Mouse (Mus musculus): Measurements from ENCODE around the gene Chsy1. TPM values are rescaled to one million over a fixed set of nuclear protein-coding genes. Genes with fewer than 3 reads are reported as not detected.

Chsy1 gene
- polyA plus RNA-seq, 1 experiment from 2014 or later, result 17.7 TPM

DNA sequence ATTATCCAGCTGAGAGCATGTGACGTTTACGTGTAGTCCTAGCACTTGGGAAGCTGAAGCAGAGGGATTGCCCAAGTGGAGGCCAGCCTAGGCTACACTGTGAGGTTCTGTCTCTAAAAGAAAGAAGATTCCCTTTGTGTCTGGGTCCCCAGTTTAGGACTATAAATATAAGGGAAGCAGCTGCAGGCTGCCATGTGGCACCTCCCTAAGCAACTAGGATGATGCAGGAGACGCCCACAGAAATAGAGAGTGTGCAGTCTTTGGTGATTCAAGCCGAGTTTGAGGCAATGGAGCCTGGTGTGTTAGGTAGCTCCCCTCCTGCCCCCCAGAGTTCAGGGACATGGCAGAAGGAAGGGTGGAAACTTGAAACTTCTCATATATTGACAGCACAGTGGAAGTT lies 21.7 kb upstream of the Chsy1 start:
- H3K4me3 ChIP-seq (ENCODE audit: low read length), result no peak overlapping the region
- H3K27ac ChIP-seq (ENCODE audit: low read length), result no peak overlapping the region
- H3K36me3 ChIP-seq (ENCODE audit: control insufficient read depth, insufficient read depth, low read length), result peaks cover 54% of the 10 kb centered on the region
- no peaks in the 10 kb centered on the region for H3K9me3 ChIP-seq (ENCODE audit: control insufficient read depth, low read length)
- 92% methylated on average over 4 of the region's 4 CpGs for WGBS
- H3K4me1 ChIP-seq (replicated peaks; ENCODE audit: control insufficient read depth, insufficient read depth, low read length), result no peaks in the 10 kb centered on the region; the same call in 1 of the 2 replicates
- ATAC-seq (ENCODE audit: low read depth), result no peak
- H3K4me2 ChIP-seq (ENCODE audit: low read depth, low read length), result no peak overlapping the region
- no peaks in the 10 kb centered on the region for H3K27me3 ChIP-seq (ENCODE audit: control insufficient read depth, insufficient read depth, low read depth, low read length)
- H3K9ac ChIP-seq (ENCODE audit: low read length), result no peak overlapping the region

- no peak for ATAC-seq (ENCODE audit: low read depth)
- no peak overlapping the region for H3K4me2 ChIP-seq (ENCODE audit: low read depth, low read length)
- WGBS, result 92% methylated on average over 2 of the region's 2 CpGs
Observed at GRCm38 (mm10) chr7:66088077-66088476, 21.2 kb upstream of the Chsy1 start.

GRCm38 (mm10) chr7:66090676-66091190 lies 18.6 kb upstream of the Chsy1 start:
- H3K36me3 ChIP-seq (ENCODE audit: control insufficient read depth, insufficient read depth, low read length), result peaks cover 32% of the 10 kb centered on the region
- no peak overlapping the region for H3K9ac ChIP-seq (ENCODE audit: low read length)
- H3K27me3 ChIP-seq (ENCODE audit: control insufficient read depth, insufficient read depth, low read depth, low read length), result no peaks in the 10 kb centered on the region
- no peak overlapping the region for H3K4me2 ChIP-seq (ENCODE audit: low read depth, low read length)
- ATAC-seq (ENCODE audit: low read depth), result no peak
- H3K4me3 ChIP-seq (ENCODE audit: low read length), result no peak overlapping the region
- no peak overlapping the region for H3K27ac ChIP-seq (ENCODE audit: low read length)
- no peaks in the 10 kb centered on the region for H3K4me1 ChIP-seq (replicated peaks; ENCODE audit: control insufficient read depth, insufficient read depth, low read length)
- WGBS, result 87% methylated on average over 11 of the region's 11 CpGs
- no peaks in the 10 kb centered on the region for H3K9me3 ChIP-seq (ENCODE audit: control insufficient read depth, low read length)

More at GRCm38 (mm10) chr7:66088077-66088476, 21.2 kb upstream of the Chsy1 start:
- Histone ChIP-seq H3K27ac (ENCODE audit: low read length) (no peak overlapping the region), H3K9me3 (ENCODE audit: control insufficient read depth, low read length) (no peaks in the 10 kb centered on the region), H3K36me3 (ENCODE audit: control insufficient read depth, insufficient read depth, low read length) (peaks cover 50% of the 10 kb centered on the region), H3K4me1 (replicated peaks; ENCODE audit: control insufficient read depth, insufficient read depth, low read length) (no peaks in the 10 kb centered on the region; the same call in 1 of the 2 replicates), H3K27me3 (ENCODE audit: control insufficient read depth, insufficient read depth, low read depth, low read length) (no peaks in the 10 kb centered on the region), H3K4me3 (ENCODE audit: low read length) (no peak overlapping the region), H3K9ac (ENCODE audit: low read length) (no peak overlapping the region)

GRCm38 (mm10) chr7:66091553-66091952 lies 17.8 kb upstream of the Chsy1 start:
- H3K36me3 ChIP-seq (ENCODE audit: control insufficient read depth, insufficient read depth, low read length), result peaks cover 30% of the 10 kb centered on the region

DNA sequence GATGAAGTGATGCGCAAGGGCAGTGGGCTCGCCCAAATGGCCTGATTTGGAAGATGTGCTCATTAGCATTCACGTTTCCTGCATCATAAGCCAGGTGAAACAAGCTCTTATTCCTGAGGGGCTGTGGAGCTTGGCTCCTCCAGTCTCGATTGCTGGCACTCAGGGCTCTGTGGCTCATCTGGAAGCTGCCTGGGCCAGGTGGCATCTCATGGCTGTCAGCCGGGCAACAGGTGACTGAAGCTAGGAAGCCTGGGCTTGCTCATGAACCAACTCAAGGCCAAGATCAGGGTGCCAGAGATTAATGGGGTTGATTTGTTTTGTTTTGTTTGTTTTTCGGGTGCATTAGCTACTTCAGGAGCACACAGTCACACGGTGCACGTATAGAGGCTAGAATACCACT lies 16.7 kb upstream of the Chsy1 start:
- H3K4me3 ChIP-seq (ENCODE audit: low read length), result no peak overlapping the region
- peaks cover 25% of the 10 kb centered on the region for H3K36me3 ChIP-seq (ENCODE audit: control insufficient read depth, insufficient read depth, low read length)
- no peaks in the 10 kb centered on the region for H3K4me1 ChIP-seq (replicated peaks; ENCODE audit: control insufficient read depth, insufficient read depth, low read length)
- no peaks in the 10 kb centered on the region for H3K27me3 ChIP-seq (ENCODE audit: control insufficient read depth, insufficient read depth, low read depth, low read length)
- H3K9me3 ChIP-seq (ENCODE audit: control insufficient read depth, low read length), result no peaks in the 10 kb centered on the region
- no peak overlapping the region for H3K27ac ChIP-seq (ENCODE audit: low read length)
- ATAC-seq (ENCODE audit: low read depth), result no peak
- H3K9ac ChIP-seq (ENCODE audit: low read length), result no peak overlapping the region
- 83% methylated on average over 8 of the region's 8 CpGs for WGBS
- no peak overlapping the region for H3K4me2 ChIP-seq (ENCODE audit: low read depth, low read length)

More at GRCm38 (mm10) chr7:66091553-66091952, 17.8 kb upstream of the Chsy1 start:
- ATAC-seq (ENCODE audit: low read depth), result no peak
- H3K4me3 ChIP-seq (ENCODE audit: low read length), result no peak overlapping the region
- H3K9ac ChIP-seq (ENCODE audit: low read length), result no peak overlapping the region
- H3K27me3 ChIP-seq (ENCODE audit: control insufficient read depth, insufficient read depth, low read depth, low read length), result no peaks in the 10 kb centered on the region
- H3K4me2 ChIP-seq (ENCODE audit: low read depth, low read length), result no peak overlapping the region
- no peaks in the 10 kb centered on the region for H3K4me1 ChIP-seq (replicated peaks; ENCODE audit: control insufficient read depth, insufficient read depth, low read length)
- no peaks in the 10 kb centered on the region for H3K9me3 ChIP-seq (ENCODE audit: control insufficient read depth, low read length)
- H3K27ac ChIP-seq (ENCODE audit: low read length), result no peak overlapping the region
- 85% methylated on average over 7 of the region's 7 CpGs for WGBS

- WGBS, result 71% methylated on average over 5 of the region's 5 CpGs
- no peaks in the 10 kb centered on the region for H3K27me3 ChIP-seq (ENCODE audit: control insufficient read depth, insufficient read depth, low read depth, low read length)
Observed at GRCm38 (mm10) chr7:66094141-66094540, 15.2 kb upstream of the Chsy1 start.

DNA sequence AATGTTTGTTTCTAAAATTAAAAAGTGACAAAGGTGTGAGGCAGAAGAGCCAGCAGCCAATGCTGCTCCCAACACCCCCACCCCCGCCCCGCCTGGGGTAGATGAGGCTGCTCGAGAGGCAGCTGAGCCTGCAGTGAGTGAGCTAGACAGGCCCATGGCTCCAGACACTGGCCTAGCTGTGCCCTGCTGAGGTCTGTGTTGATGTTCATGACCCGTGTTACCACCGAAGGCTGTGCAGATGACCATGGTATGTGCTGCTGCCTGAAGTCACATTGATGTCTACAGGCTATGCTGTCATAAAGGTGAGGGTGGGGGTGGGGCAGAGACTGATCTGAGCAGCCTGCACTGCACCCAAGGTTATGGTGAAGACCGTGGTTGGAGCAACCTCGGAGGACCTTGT lies 10.5 kb upstream of the Chsy1 start:
- H3K4me1 ChIP-seq (replicated peaks; ENCODE audit: control insufficient read depth, insufficient read depth, low read length), result no peaks in the 10 kb centered on the region
- H3K9me3 ChIP-seq (ENCODE audit: control insufficient read depth, low read length), result no peaks in the 10 kb centered on the region
- no peak for ATAC-seq (ENCODE audit: low read depth)
- no peak overlapping the region for H3K4me3 ChIP-seq (ENCODE audit: low read length)
- H3K9ac ChIP-seq (ENCODE audit: low read length), result no peak overlapping the region
- no peak overlapping the region for H3K4me2 ChIP-seq (ENCODE audit: low read depth, low read length)
- H3K27me3 ChIP-seq (ENCODE audit: control insufficient read depth, insufficient read depth, low read depth, low read length), result no peaks in the 10 kb centered on the region
- 84% methylated on average over 7 of the region's 7 CpGs for WGBS
- H3K27ac ChIP-seq (ENCODE audit: low read length), result no peak overlapping the region
- H3K36me3 ChIP-seq (ENCODE audit: control insufficient read depth, insufficient read depth, low read length), result no peaks in the 10 kb centered on the region

More at GRCm38 (mm10) chr7:66094141-66094540, 15.2 kb upstream of the Chsy1 start:
- Histone ChIP-seq H3K27ac (ENCODE audit: low read length) (no peak overlapping the region), H3K4me2 (ENCODE audit: low read depth, low read length) (no peak overlapping the region), H3K4me3 (ENCODE audit: low read length) (no peak overlapping the region), H3K9ac (ENCODE audit: low read length) (no peak overlapping the region), H3K36me3 (ENCODE audit: control insufficient read depth, insufficient read depth, low read length) (peaks cover 17% of the 10 kb centered on the region), H3K9me3 (ENCODE audit: control insufficient read depth, low read length) (no peaks in the 10 kb centered on the region), H3K4me1 (replicated peaks; ENCODE audit: control insufficient read depth, insufficient read depth, low read length) (no peaks in the 10 kb centered on the region)
- ATAC-seq (ENCODE audit: low read depth), result no peak

DNA sequence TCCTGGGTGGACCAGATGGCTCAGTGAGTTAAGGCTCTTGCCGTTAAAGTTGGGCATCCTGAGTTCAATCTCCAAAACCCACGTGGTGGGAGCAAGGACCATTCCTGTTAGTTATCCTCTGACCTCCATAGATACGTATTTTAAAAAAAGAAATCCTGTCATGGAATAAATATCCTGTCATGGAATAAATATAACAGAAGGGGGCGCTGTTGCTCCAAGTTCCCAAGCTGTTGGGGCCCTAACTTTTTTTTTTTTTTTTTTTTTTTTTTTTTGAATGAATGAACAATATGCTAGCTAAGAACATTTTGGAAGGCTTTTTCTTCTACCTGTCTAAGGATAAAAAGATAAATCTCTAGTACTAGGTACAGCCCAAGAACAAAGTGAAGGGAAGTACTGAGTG lies 7.4 kb upstream of the Chsy1 start:
- 3% methylated on average over 4 of the region's 4 CpGs for WGBS
- Histone ChIP-seq H3K27me3 (ENCODE audit: control insufficient read depth, insufficient read depth, low read depth, low read length) (no peaks in the 10 kb centered on the region), H3K36me3 (ENCODE audit: control insufficient read depth, insufficient read depth, low read length) (no peaks in the 10 kb centered on the region), H3K9ac (ENCODE audit: low read length) (no peak overlapping the region), H3K9me3 (ENCODE audit: control insufficient read depth, low read length) (no peaks in the 10 kb centered on the region), H3K4me2 (ENCODE audit: low read depth, low read length) (no peak overlapping the region), H3K4me3 (ENCODE audit: low read length) (no peak overlapping the region), H3K27ac (ENCODE audit: low read length) (no peak overlapping the region), H3K4me1 (replicated peaks; ENCODE audit: control insufficient read depth, insufficient read depth, low read length) (peaks cover 14% of the 10 kb centered on the region)
- no peak for ATAC-seq (ENCODE audit: low read depth)

DNA sequence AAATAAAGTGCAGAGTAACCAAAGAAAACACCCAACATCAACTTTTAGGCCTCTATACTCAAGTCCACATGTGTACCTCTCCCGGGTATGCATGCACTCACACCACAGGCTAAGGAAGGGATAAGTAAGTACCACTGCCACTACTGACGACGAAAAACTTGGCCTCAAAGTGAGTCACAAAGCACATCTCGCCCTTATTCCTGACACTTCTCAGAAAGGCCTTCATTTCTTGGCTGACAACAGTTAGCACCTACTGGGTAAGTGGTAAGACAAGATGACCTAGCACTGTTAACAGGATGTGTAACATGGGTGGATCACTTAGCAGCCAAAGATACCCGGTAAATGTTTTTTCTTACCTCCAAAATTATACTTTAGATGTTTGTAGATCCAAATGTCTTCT lies 4.8 kb upstream of the Chsy1 start:
- Histone ChIP-seq H3K9ac (ENCODE audit: low read length) (no peak overlapping the region), H3K27me3 (ENCODE audit: control insufficient read depth, insufficient read depth, low read depth, low read length) (no peaks in the 10 kb centered on the region), H3K4me3 (ENCODE audit: low read length) (no peak overlapping the region), H3K36me3 (ENCODE audit: control insufficient read depth, insufficient read depth, low read length) (no peaks in the 10 kb centered on the region), H3K4me1 (replicated peaks; ENCODE audit: control insufficient read depth, insufficient read depth, low read length) (peaks cover 22% of the 10 kb centered on the region), H3K4me2 (ENCODE audit: low read depth, low read length) (no peak overlapping the region), H3K9me3 (ENCODE audit: control insufficient read depth, low read length) (no peaks in the 10 kb centered on the region), H3K27ac (ENCODE audit: low read length) (no peak overlapping the region)
- 89% methylated on average over 5 of the region's 5 CpGs for WGBS
- no peak for ATAC-seq (ENCODE audit: low read depth)

- Histone ChIP-seq H3K27ac (ENCODE audit: low read length) (no peak overlapping the region), H3K36me3 (ENCODE audit: control insufficient read depth, insufficient read depth, low read length) (no peaks in the 10 kb centered on the region), H3K27me3 (ENCODE audit: control insufficient read depth, insufficient read depth, low read depth, low read length) (no peaks in the 10 kb centered on the region), H3K4me3 (ENCODE audit: low read length) (no peak overlapping the region), H3K9ac (ENCODE audit: low read length) (no peak overlapping the region), H3K4me2 (ENCODE audit: low read depth, low read length) (no peak overlapping the region), H3K9me3 (ENCODE audit: control insufficient read depth, low read length) (no peaks in the 10 kb centered on the region), H3K4me1 (replicated peaks; ENCODE audit: control insufficient read depth, insufficient read depth, low read length) (peaks cover 24% of the 10 kb centered on the region)
- 33% methylated on average over 4 of the region's 4 CpGs for WGBS
- no peak for ATAC-seq (ENCODE audit: low read depth)
Observed at GRCm38 (mm10) chr7:66105771-66106170, 3.5 kb upstream of the Chsy1 start.

Data from lung, embryonic 16.5 days (tissue).